Mouse (Mus musculus): ENCODE results near the gene Gm5426.

DNA sequence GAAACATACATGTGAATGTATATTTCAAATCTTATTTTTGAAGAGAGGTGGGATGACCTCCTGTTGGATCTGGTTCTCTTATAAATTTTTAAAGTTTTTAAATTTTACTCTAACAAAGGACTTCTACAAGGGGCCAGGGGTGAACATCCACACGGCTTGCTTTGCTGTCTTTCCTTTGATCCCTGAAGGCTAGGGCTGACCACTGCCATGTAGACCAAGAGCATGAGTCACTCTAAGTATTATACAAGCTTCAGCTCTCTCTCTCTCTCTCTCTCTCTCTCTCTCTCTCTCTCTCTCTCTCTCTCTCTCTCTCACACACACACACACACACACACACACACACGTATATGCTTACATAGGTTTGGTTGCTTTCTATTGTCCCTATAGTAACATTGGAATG lies 48.6 kb downstream of the Gm5426 start:
- TF ChIP-seq POLR2A (IDR thresholded peaks at IDR 0.05; ENCODE audit: control insufficient read depth, low read depth, low read length) = no peak
- TF ChIP-seq CTCF (IDR thresholded peaks at IDR 0.05; ENCODE audit: control insufficient read depth, insufficient read depth, insufficient replicate concordance, low read depth, low read length) = no peak

Data from testis, adult 2 months (tissue).